Mouse (Mus musculus) embryonic facial prominence, embryonic 11.5 days (tissue): ENCODE data around the gene Nuak1. TPM values are rescaled to one million over a fixed set of nuclear protein-coding genes. Genes with fewer than 3 reads are reported as not detected.
A peak's percentile ranks its signal among the peaks of the same experiment; 100 is the strongest.

Experiments used
- ATAC-seq: fragments of 200-750 bp; cut with Nextera tagmentation; replicated peaks from 2 replicates; pipeline ENCODE4 v1.8.0; 2017; ENCODE audit warnings: low read depth; ENCODE audit not compliant: insufficient number of reproducible peaks, low FRiP score, low TSS enrichment
- DNase-seq: peaks from one replicate; pipeline ENCODE4 v3.0.0-alpha.2; 2015; ENCODE audit warnings: low spot score
- H3K27ac ChIP-seq: fragments of 300-500 bp; sonication (generic); replicated peaks from 2 replicates; pipeline ENCODE4 v1.5.1; 2014; ENCODE audit warnings: mild to moderate bottlenecking, low read depth, low read length, control low read depth
- H3K27me3 ChIP-seq: fragments of 300-500 bp; sonication (generic); 2 replicates; pipeline ENCODE4 v1.6.1; 2014; ENCODE audit warnings: mild to moderate bottlenecking, low read length, moderate library complexity, mixed read lengths; ENCODE audit not compliant: control insufficient read depth, insufficient read depth
- H3K36me3 ChIP-seq: fragments of 300-500 bp; sonication (generic); replicated peaks from 2 replicates; pipeline ENCODE4 v1.6.1; 2014; ENCODE audit warnings: low read depth, mild to moderate bottlenecking, low read length, moderate library complexity, mixed read lengths; ENCODE audit not compliant: control insufficient read depth, insufficient read depth
- H3K4me1 ChIP-seq: fragments of 300-500 bp; sonication (generic); 2 replicates; pipeline ENCODE4 v1.6.1; 2014; ENCODE audit warnings: low read length, mixed read lengths; ENCODE audit not compliant: control insufficient read depth, insufficient read depth
- H3K4me2 ChIP-seq: fragments of 300-500 bp; sonication (generic); 2 replicates; pipeline ENCODE4 v1.6.1; 2014; ENCODE audit warnings: low read depth, mild to moderate bottlenecking, control low read depth, low read length, moderate library complexity
- H3K4me3 ChIP-seq: fragments of 300-500 bp; sonication (generic); 2 replicates; pipeline ENCODE4 v1.5.1; 2014; ENCODE audit warnings: low read depth, low read length, control low read depth
- H3K9ac ChIP-seq: fragments of 300-500 bp; sonication (generic); replicated peaks from 2 replicates; pipeline ENCODE4 v1.6.1; 2014; ENCODE audit warnings: mild to moderate bottlenecking, control low read depth, low read length
- H3K9me3 ChIP-seq: fragments of 300-500 bp; sonication (generic); replicated peaks from 2 replicates; pipeline ENCODE4 v1.6.1; 2016; ENCODE audit warnings: mild to moderate bottlenecking, low read length, inconsistent platforms, mixed read lengths; ENCODE audit not compliant: control insufficient read depth
- WGBS: fragments of 180-500 bp; shearing (Covaris S2); extraction: QIAGEN DNeasy Blood & Tissue Kit; methylation state at CpG from one replicate; pipeline ENCODE4 v1.1.7; 2014; 5-methylcytosine and 5-hydroxymethylcytosine counted together
- polyA plus RNA-seq: library from polyadenylated mRNA; unstranded; fragments of >200 nt; fragmentation: Nextera tagmentation; extraction: Ambion mirVana; gene quantifications from 2 replicates; pipeline ENCODE4 v1.2.1, GENCODE M21; 2014

The Nuak1 gene
- polyA plus RNA-seq, 1 experiment from 2014 or later = 4.6 TPM

DNA sequence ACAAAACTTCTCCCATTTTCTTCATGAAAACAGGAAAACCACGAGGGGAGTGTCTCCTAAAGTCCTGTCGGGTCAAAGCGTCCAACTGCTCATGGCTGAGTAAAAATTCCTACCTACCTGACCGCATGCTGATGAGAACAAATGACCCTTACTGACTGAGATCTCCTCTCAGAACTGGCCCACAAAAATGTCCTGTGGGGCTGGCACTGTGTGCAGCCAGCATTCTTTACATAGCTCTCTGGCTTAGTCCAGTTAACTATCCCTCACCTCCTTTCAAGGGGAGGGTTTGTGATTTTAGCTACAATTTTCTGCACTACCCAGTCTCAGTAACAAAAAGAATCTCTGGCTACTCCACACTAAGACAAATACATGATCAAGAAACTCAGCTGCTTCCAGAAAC is 100.9 kb downstream of the Nuak1 start:
- DNase-seq (no peak), ATAC-seq (no peak)
- H3K36me3 ChIP-seq = no peaks in the 10 kb centered on the region
- H3K4me2 ChIP-seq = no peak overlapping the region
- H3K27ac ChIP-seq = no peak overlapping the region
- no peak overlapping the region for H3K4me3 ChIP-seq
- no peaks in the 10 kb centered on the region for H3K4me1 ChIP-seq
- H3K9me3 ChIP-seq = no peaks in the 10 kb centered on the region
- WGBS = 58% methylated on average over 4 of the region's 4 CpGs
- H3K9ac ChIP-seq = no peak overlapping the region
- no peaks in the 10 kb centered on the region for H3K27me3 ChIP-seq

DNA sequence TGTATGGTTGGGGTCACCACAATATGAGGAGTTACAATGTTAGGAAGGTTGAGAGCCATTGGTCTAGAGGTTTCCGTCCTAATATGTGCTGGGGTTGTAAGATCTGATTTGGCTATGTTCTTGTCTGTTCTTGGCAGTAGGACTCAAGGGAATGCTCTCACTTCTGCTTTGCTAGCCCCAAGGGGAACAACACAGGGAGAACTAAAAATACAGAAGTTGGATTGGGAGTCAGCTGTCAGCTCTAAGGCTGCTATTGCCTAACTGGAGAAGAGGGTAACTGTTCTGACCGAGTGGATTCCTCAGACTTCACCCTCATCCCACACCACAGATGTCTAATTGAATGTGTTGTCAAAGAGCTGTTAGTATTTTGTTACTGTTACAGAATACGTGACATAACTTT is 101.6 kb downstream of the Nuak1 start:
- no peak overlapping the region for H3K4me3 ChIP-seq
- H3K27ac ChIP-seq = no peak overlapping the region
- 87% methylated on average over 3 of the region's 3 CpGs for WGBS
- no peaks in the 10 kb centered on the region for H3K9me3 ChIP-seq
- H3K4me1 ChIP-seq = no peaks in the 10 kb centered on the region
- no peaks in the 10 kb centered on the region for H3K36me3 ChIP-seq
- no peak overlapping the region for H3K9ac ChIP-seq
- no peak overlapping the region for H3K4me2 ChIP-seq
- ATAC-seq = no peak
- no peak for DNase-seq
- no peaks in the 10 kb centered on the region for H3K27me3 ChIP-seq

DNA sequence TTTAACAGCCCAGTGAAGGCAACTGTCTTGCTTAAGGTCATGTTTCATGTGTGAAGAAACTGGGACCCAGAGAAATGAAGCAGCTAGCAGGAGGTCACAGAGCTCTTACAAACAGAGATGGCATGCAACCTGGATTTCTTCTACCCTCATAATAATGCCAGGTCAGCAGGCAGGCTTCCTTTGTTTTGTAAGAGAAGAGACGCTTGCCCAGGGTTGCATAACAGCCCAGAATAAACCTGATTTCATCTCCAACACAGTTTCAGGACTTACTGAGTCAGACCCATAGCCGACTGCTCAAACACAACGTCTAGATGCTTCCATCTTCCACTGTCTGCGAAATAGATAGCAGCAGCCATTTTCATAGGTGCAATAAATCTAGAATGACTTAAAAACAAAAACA is 105.0 kb downstream of the Nuak1 start:
- 76% methylated on average over 4 of the region's 4 CpGs for WGBS
- no peak for ATAC-seq

DNA sequence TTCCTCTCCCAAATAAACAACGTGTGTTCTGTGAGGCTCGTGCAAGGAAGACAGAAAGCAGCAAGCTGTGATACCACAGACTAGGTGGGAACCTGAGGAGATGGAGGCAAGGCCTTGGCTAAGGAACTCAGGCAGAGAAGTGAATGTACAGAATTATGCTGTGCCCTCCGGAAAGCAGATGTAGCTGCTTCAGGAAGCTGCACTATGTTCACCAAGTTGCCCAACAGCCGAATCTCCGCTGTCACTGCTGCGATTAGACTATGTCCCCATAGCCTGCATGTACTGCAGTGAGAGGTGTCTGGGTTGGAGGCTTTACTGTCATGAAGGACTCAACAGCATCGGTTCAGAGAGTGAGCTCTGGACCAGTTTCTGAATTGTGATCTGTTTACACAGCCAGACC is 110.6 kb downstream of the Nuak1 start:
- no peaks in the 10 kb centered on the region for H3K27me3 ChIP-seq
- DNase-seq = no peak
- WGBS = 86% methylated on average over 7 of the region's 7 CpGs
- H3K36me3 ChIP-seq = no peaks in the 10 kb centered on the region
- no peak overlapping the region for H3K4me3 ChIP-seq
- no peak overlapping the region for H3K4me2 ChIP-seq
- H3K9ac ChIP-seq = no peak overlapping the region
- no peak for ATAC-seq
- H3K27ac ChIP-seq = no peak overlapping the region
- no peaks in the 10 kb centered on the region for H3K4me1 ChIP-seq
- H3K9me3 ChIP-seq = no peaks in the 10 kb centered on the region

More for the DNA sequence above, 105.0 kb downstream of the Nuak1 start:
- no peak overlapping the region for H3K27ac ChIP-seq
- H3K9ac ChIP-seq = no peak overlapping the region
- DNase-seq = no peak
- H3K4me1 ChIP-seq = no peaks in the 10 kb centered on the region
- no peaks in the 10 kb centered on the region for H3K36me3 ChIP-seq
- no peak overlapping the region for H3K4me3 ChIP-seq
- H3K9me3 ChIP-seq = no peaks in the 10 kb centered on the region
- no peak overlapping the region for H3K4me2 ChIP-seq
- no peaks in the 10 kb centered on the region for H3K27me3 ChIP-seq

DNA sequence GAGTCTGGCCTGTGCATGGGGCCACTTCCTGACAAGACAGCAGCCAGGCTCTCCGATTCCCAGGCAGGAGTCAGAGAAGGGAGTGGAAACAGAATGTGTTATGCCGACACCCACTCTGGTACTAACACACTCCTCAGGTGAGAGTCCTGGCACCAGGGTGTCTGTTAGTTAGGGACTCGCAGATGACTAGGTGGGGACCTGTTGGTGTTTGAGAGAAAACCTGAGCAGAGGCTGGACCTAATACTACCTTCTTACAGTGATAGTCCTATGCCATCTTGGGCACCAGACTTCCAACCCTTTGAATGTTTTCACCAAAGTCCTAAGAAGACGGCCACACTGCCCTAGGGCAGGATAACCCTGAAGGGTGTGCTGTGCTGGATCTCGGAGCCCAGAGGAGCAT is 111.1 kb downstream of the Nuak1 start:
- H3K27ac ChIP-seq = no peak overlapping the region
- ATAC-seq (no peak), DNase-seq (no peak)
- no peak overlapping the region for H3K9ac ChIP-seq
- no peak overlapping the region for H3K4me3 ChIP-seq
- H3K36me3 ChIP-seq = no peaks in the 10 kb centered on the region
- H3K4me1 ChIP-seq = no peaks in the 10 kb centered on the region
- 76% methylated on average over 5 of the region's 5 CpGs for WGBS
- no peak overlapping the region for H3K4me2 ChIP-seq
- H3K27me3 ChIP-seq = no peaks in the 10 kb centered on the region
- H3K9me3 ChIP-seq = no peaks in the 10 kb centered on the region

DNA sequence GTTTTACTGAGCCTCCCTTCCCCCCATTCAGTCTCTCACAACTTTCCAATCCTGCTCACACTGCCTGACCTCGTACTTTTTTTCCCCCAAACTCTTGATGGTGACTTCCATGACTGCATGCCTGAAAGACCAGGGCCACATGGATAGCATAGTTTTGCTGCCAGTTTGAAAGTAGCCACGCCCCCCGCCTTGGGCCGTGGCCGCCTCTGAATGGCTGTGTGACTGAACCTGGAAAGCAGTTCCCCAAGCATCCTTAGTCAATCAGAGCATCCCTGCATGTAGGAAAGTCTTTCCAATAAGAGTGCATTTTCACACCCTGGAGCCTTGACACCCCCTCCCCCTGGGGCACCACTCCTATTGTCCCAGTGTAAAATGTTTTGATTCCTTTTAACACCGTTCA is 116.4 kb downstream of the Nuak1 start:
- no peak for ATAC-seq
- WGBS = 62% methylated on average over 6 of the region's 6 CpGs
- H3K27ac ChIP-seq = no peak overlapping the region

More for the DNA sequence above, 116.4 kb downstream of the Nuak1 start:
- no peaks in the 10 kb centered on the region for H3K36me3 ChIP-seq
- no peaks in the 10 kb centered on the region for H3K9me3 ChIP-seq
- H3K4me1 ChIP-seq = no peaks in the 10 kb centered on the region
- peak; percentile 23 for DNase-seq
- H3K27me3 ChIP-seq = no peaks in the 10 kb centered on the region
- H3K4me3 ChIP-seq = no peak overlapping the region
- no peak overlapping the region for H3K9ac ChIP-seq
- no peak overlapping the region for H3K4me2 ChIP-seq

Other genes with a start within 250 kb of the Nuak1 start
- 80.2 and 82.1 TPM in 2 replicates for gene Ckap4, start 93.5 kb upstream of the Nuak1 start, polyA plus RNA-seq
- 8.5 and 9.7 TPM in 2 replicates for gene Tcp11l2, start 136.0 kb upstream of the Nuak1 start, polyA plus RNA-seq
- gene Polr3b, start 181.7 kb upstream of the Nuak1 start, polyA plus RNA-seq = 19.6 and 20.1 TPM in 2 replicates